Mouse (Mus musculus): Measurements from ENCODE around the gene Lmntd2.

GRCm38 (mm10) chr7:141164850-141165249 is 49.0 kb downstream of the Lmntd2 start:
- TF ChIP-seq POLR2A (IDR thresholded peaks at IDR 0.05; ENCODE audit: insufficient read depth, low read length) (no peak), CTCF (IDR thresholded peaks at IDR 0.05; ENCODE audit: low read depth, low read length) (no peak), EP300 (IDR thresholded peaks at IDR 0.05; ENCODE audit: insufficient read depth, low read depth, low read length) (no peak)
